Mouse (Mus musculus): Measurements from ENCODE around the gene Serpini2.
A peak's percentile ranks its signal among the peaks of the same experiment; 100 is the strongest.
"Not testable (repeated sequence)": the region's sequence is repeated elsewhere in the genome, so short reads cannot be mapped to it uniquely, and the experiment has no call there.

The Serpini2 gene

DNA sequence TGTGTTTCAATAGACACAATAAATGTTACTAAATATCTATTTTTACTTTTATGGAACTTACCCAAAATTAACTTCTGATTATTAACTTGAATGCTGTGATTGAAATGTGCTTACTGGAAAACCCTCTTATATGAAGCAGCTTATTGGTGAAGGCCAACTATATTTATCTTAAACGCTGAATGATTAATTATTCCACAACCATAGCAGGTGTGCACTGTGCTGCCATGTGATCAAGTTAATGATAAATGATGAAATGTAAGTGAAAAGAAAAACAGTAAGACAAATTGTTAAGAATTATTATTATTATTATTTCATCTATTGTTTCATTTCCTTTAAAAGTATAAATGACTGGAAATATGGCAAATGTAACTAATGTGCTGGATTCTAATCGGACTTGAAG lies at the start of gene Serpini2:
Gene Serpini2 (minus strand): TSS at position 101 of the 400 bp plus-strand sequence.
- no peak for DNase-seq

DNA sequence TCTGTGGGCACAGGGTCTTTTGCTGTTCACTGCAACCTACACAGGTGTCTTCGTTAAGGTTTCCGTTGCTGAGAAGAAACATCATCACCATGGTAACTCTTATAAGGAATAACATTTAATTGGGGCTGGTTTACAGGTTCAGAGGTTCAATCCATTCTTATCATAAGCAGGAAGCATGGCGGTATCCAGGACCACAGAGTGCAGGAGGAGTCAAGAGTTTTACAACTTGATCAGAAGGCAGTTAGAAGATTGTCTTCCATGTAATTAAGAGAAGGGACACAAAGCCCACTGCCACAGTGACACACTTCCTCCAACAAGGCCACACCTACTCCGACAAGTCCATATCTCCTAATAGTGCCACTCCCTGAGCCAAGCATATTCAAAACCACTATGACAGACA lies 39.0 kb upstream of the Serpini2 start:
- no peak for DNase-seq

DNA sequence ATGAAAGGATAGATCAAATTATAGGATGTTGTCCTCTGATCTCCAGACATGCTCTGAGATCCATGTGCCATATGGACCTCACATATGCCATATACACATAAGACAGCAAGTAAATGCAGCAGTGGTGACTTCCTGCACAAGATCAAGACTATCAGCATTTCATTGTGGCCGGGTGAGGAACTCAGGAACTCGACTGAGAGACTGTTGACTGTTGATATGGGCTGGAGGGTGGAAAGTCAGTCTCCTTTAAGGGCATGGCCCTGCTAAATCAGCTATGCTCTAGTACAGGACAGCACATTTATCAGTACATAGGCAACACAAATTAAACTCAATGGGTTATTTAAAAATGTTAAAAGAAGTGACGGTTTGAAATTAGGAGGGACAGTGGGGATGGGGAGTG lies 38.4 kb upstream of the Serpini2 start:
- DNase-seq: no peak

DNA sequence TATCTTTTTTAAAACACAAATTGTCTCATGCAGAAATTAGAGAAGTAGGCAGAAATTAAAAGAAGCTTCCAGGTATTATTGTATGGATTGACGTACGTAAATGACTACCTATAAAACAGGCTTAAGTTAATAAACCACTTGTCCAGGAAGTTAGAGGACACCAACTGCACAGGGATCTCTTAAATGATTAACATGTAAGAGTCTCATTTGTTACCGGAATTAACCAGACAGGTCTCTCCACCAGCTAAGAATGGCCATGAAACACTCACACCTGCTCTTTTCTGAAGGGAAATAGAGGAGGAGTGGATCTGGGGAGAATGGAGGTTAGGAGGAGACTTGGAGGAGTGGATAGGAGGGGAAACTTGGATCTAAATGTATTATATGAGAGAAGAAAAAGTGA lies 35.7 kb upstream of the Serpini2 start:
- DNase-seq: no peak

DNA sequence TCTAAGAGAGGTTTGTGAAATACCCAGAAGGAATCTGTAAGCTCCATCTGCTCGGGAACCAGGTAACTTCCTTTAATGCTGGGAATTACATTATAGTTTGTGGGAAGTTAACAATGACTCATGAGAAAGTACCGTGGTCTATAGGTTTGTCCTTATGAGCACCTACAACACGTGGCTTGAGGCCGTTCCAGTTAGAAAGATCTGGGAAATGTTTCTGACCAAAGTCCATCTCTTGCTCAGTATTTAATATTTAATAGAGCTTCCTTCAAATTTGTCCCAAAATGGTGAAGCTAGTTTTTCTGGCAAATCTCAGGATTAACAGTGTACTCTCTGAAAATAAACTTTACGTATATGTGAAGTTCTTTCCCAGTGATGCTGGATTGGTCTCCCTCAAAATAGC lies 34.7 kb upstream of the Serpini2 start:
- DNase-seq: no peak

DNA sequence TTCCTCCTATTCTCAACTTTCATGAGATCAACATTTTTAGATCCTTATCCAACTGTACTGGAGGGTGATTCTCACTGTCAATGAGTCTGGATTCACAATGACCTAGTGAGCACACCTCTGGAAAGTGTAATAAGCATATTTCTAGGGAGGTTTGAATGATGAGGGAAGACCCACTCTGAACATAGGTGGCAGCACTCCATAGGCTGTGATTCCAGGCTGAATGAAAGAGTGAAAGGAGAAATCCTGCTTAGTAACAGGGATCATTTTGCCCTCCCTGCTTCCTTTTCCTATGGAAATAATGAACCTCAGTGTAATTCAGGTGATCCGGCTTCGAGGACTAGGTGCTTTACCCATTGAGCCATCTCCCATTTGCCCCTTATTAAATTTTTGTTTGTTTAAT lies 31.2 kb upstream of the Serpini2 start:
- no peak for DNase-seq

DNA sequence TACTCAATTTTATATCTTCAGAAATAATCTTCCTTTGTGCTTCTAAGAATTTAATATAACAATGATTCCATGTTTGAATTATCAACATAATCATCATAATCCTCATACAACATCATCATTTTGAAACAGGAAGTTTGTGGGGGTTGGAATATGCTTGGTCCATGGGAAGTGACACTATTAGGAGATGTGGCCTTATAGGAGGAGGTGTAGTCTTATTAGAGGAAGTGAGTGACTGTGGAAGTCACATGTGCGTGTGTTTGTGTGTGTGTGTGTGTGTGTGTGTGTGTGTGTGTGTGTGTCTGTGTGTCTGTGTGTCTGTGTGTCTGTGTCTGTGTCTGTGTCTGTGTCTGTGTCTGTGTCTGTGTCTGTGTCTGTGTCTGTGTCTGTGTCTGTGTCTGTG lies 29.6 kb upstream of the Serpini2 start:
- DNase-seq: not testable (repeated sequence)

DNA sequence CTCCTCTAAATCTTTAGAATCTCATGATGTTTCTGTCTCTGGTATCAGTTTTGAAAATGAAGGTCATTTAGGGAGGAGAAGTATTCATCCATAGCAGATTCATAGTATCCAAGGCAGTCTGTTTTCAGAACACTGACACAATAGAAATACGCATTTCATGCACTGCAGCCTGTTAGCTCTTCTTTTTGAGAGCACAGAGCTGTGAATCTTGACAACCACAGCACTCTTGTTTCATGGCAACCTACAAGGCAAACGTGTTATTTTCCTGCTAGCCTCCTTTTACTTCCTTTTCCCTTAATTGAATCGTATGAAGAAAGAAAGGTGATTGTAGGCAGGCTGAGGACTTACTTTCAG lies 27.9 kb upstream of the Serpini2 start:
- no peak for DNase-seq

DNA sequence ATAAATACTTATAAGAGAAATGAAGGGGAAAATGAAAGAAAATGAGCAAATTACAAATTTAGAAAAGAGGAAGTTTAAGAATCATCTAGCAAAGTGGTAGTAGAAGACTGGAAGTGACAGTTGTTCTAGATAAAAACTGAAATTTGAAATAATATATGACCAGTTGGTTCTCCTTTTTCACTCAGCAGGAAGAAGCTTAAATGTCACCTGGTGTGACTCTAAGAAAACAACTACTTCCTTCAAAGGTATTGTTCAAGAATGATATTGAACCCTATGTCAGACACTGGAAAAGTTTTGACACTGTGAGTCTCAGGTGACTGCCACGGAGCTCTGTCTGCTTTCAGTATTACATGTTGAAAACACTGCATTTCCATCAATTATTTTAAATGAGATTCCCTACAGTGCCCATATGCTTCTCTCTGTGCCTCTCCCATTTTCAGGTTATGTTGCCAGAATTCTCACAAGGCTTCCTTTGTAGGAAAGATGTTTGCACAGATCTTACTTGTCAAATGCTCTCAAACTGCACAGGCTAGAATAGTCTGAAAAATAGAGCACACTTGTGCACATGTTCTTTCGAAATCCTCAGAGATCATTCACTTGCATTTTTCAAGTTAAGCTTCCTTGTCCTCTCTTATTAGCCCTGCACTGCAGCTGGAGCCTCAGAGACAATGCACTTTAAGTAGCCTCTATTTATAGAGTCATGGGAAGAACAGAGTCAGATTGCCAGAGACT lies 27.3 kb upstream of the Serpini2 start:
- no peak for DNase-seq

DNA sequence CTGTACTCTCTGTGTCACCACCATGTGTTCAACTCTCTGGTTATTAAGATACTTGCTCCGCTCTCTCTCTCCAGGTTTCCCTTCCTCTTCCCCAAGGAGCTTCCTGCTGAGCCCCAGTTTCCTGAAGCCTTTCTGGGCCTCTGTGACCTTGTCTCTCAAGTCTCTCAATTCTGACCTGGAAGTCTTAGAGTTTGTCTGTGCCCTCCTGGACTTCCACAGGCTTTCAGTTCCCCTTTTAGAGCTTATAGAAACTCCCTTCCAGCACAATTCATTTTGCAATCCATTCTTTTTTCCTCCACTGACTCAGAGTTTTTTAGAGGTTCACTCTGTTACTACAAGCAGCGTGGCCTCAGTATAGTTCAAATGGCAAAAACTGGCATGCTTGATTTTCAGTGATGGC lies 23.4 kb upstream of the Serpini2 start:
- no peak for DNase-seq

DNA sequence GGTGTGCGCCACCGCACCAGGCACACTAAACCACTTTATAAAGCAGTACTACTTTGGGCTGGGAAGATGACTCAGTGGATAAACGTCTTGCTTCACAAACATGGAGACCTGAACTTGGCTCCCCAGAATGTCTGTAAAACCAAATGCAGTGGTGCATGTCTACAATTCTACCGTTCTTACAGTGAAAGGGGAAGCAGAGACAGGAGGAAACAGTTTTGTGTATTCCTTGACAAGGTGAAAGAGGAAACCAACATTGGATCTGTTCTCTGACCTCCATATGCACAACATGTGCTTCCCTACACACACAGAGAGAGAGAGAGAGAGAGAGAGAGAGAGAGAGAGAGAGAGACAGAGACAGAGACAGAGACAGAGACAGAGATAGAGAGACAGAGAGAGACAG lies 7.6 kb upstream of the Serpini2 start:
- DNase-seq: no peak

DNA sequence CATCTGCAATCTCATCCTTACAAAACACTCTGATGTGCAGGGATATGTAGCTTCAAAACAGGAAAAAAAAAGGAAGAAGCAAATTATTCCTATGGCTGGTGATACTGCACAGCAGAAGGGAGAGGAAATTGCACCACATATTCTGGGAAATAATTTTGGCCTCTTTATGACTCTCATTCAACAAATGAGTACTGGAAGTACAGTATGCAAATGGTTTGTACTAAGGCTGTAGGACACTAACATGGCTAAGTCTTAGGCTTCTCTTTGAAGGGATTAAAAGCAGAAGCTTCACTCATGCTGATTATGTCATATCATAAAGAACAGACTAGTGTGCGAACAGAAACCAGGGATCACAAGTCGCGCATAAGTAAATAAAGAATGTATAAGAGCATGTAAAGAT lies 6.6 kb upstream of the Serpini2 start:
- no peak for DNase-seq

DNA sequence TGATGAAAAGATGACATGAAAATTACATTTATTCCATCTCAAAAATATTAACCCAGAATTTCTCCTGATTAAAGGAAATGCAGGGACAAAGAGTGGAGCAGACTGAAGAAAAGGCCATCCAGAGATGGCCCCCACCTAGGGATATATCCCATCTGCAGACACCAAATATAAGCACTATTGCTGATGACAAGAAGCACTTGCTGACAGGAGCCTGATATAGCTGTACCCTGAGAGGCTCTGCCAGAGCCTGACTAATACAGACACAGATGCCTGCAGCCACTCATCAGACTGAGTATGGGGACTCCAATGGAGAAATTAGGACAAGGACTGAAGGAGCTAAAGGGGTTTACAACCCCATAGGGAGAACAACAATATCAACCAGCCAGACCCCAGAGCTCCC lies 5.2 kb upstream of the Serpini2 start:
- no peak for DNase-seq

DNA sequence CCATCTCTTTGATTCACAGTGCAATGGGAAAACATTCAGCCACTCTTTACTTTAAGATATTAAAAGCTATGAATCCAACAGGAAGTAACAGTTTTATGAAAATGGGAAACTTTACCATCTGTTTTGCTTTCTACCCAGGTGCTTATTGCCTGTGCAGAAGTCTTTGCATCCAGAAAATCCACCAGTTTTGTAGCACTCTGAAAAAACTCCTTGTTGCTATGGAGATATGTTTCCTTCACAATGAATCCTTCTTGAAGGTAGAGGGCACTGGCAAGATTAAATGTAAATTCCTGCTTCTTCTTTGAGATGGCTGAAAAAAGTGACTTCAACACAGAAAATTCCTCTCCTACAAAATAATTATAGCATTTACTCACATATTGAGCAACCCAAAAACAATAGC lies 10.5 kb downstream of the Serpini2 start:
- no peak for DNase-seq

DNA sequence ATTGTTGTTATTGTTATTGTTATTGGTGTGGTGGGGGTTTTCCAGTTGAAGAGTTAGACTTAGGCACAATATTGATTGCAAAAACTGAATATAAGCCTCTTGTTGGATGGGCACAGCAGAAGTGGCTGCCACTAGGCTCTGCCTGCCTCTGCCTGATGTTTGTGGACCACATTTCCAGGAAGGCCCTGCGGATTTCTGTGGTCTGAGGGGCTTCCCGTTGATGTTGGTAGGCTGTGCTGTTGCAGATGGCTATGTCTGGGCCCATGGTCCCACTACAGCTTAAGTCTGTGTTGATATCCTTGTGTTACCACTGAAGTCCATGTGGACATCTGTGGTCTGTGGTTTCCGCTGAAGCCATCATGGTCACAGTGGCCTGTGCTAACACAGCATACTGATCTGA lies 50.2 kb downstream of the Serpini2 start:
- DNase-seq: no peak

DNA sequence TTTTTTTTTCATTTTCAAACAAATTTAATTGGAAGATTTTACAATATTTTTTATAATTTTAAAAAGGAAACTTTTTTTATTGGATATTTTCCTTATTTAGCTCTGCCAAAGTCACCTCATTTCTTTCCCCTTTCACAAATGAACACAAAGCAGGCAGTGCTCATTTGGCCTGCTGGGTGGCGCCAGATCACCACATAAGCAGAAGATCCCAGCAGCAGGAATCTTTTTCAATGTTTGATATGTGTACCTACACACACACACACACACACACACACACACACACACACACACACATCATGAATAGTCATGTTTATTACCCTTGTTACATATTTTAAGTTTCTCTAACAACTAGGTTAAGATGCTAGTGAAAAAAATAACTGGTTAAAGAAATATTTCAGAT lies 50.7 kb downstream of the Serpini2 start:
- DNase-seq: peak; percentile 22

DNA sequence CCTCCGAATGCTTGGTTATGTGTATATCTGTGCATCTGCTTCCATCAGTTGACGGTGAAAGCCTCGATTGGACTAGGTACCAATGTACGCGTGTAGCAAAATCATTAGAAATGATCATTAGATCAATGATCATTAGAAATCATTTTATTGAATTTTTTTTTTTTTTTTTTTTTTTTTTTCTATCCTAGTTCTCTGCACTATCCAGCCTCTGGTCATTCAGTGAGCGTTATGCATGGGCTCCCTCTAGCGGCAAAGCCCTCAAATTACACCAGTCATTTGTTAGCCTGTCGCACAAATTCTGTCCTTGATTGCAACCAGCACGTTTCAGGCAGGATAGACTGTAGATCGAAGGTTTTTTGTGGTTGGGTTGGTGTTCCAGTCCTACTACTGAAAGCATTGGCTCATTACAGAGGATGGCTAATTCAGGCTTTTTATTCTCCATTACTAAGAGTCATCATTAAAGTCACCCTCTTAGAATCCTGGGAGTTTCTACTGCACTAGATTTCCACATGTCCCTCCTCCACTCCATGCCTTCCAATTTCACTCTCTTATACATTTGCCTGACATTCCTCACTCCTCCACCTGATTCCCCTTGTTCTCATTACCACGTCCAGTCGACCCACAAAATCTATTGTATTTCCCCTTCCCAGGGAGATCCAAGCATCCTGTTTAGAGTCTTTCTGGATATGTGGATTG lies 66.9 kb downstream of the Serpini2 start:
- DNase-seq: peak; percentile 32

Data from cerebellum, adult 9-10 months (tissue).